Mouse (Mus musculus): ENCODE results near the gene Snrpb.

DNA sequence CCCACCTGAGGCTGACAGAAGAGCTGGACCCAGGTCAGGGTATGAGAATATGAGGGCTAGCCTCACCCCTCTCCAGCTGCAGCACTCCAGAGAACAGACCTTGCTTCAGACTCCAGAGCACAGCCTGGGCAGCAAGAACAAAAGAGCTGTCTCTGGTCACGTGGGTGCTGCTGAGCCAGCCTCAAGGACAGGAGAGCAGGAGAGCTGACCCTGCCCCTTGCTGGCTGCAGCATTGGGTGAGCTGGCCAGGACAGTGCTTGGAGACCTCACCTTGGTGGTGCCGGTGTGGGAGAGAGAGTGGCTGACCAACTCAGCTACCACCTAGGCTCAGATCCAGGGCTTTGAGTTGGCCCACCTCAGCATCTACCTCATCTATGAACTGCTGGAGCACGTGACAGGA lies 24.0 kb downstream of the Snrpb start:
- TF ChIP-seq CTCF (IDR thresholded peaks at IDR 0.05; ENCODE audit: extremely low read depth, insufficient read depth, insufficient read length, insufficient replicate concordance) (no peak), POLR2A (IDR thresholded peaks at IDR 0.05; ENCODE audit: low read depth, low read length) (no peak)

All from spleen, adult 2 months (tissue).